Mouse (Mus musculus): ENCODE data around the gene Cryba2. TPM values are rescaled to one million over a fixed set of nuclear protein-coding genes. Genes with fewer than 3 reads are reported as not detected.
A peak's percentile ranks its signal among the peaks of the same experiment; 100 is the strongest.

The Cryba2 gene
- polyA plus RNA-seq (2015; fragmentation: Nextera tagmentation; extraction: Ambion mirVana) = 0.85 TPM in 1 of 2 replicates, not detected in the other

GRCm38 (mm10) chr1:74893134-74893855 is at the start of gene Cryba2:
Cryba2 (minus strand) TSS chr1:74893143.
- no peak within 1 kb of the TSS for H3K27ac ChIP-seq (replicated peaks)
- H3K9me3 ChIP-seq = no peaks in the 10 kb centered on the region
- no peaks in the 10 kb centered on the region for H3K36me3 ChIP-seq
- H3K4me3 ChIP-seq = peak within 1 kb of the TSS; percentile 27
- 3% methylated on average over 25 of the region's 25 CpGs for WGBS
- H3K9ac ChIP-seq = peak within 1 kb of the TSS; percentile 34; the same call in 1 of the 2 replicates
- peaks cover 97% of the 10 kb centered on the region for H3K27me3 ChIP-seq
- H3K4me1 ChIP-seq (replicated peaks) = peaks cover 23% of the 10 kb centered on the region
- ATAC-seq (ENCODE audit: low read depth) = peak; percentile 62; the same call in 1 of the 2 replicates
- peak within 1 kb of the TSS; percentile 54 for H3K4me2 ChIP-seq

- Histone ChIP-seq H3K9ac (no peak overlapping the region), H3K4me3 (no peak overlapping the region), H3K4me1 (replicated peaks) (no peaks in the 10 kb centered on the region), H3K36me3 (no peaks in the 10 kb centered on the region), H3K27me3 (peaks cover 92% of the 10 kb centered on the region), H3K9me3 (no peaks in the 10 kb centered on the region), H3K4me2 (no peak overlapping the region), H3K27ac (replicated peaks) (no peak overlapping the region)
- ATAC-seq (ENCODE audit: low read depth) = no peak
- 63% methylated on average over 12 of the region's 12 CpGs for WGBS
These were observed 48.9 kb upstream of the Cryba2 start for GRCm38 (mm10) chr1:74941651-74942360.

DNA sequence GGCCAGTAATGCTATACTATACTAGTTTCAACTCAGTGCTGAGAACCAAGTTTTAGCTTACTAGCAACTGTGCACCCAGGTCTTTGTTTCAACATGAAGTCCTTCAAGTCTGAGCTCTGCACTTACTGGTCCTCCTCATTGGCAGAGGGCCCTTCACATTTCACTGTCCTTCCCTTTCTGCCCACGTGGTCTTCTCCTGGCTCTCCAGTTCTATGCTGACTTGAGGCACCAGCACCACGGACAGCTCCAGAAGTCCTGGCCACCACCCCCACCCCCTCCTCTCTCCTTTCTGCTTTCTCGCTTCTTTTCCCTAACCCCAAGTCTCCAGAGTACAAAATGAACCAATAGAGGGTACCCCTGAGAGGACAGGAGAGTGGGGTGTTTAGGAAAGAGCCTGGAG is 46.8 kb upstream of the Cryba2 start:
- Histone ChIP-seq H3K9ac (no peak overlapping the region), H3K4me3 (no peak overlapping the region), H3K4me2 (no peak overlapping the region), H3K27ac (replicated peaks) (no peak overlapping the region), H3K4me1 (replicated peaks) (no peaks in the 10 kb centered on the region; the same call in 1 of the 2 replicates), H3K9me3 (no peaks in the 10 kb centered on the region), H3K36me3 (no peaks in the 10 kb centered on the region), H3K27me3 (peaks cover 81% of the 10 kb centered on the region)
- ATAC-seq (ENCODE audit: low read depth) = no peak
- 4% methylated on average over 3 of the region's 3 CpGs for WGBS

DNA sequence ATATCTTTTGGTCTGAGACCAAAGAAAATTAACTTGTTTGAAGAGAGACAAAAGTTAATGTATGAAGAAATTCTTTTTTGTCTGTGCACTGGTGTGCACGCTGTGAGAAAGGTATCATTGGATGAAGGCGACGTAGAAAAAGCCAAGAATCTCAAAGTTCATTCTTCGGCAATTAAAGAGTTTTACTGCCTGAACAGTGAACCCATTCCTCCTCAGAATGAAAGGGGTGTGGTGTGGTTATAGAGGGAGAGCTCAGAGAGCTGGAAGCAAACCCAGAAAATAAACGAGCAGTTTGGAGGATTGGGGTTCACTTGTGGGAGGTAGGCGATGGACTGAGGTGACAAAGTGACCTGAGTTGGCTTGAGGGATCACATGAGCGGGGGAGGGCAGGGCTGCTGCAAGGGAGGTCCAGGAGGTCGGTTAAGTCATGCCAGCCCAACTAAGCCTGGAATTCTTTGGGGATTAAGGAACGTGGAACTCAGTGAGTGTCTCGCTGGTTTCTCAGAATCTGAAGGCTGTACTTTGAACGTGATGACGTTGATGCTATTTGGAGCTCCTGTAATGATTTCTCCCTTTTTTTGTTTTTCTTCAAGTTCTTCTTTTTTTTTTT is 43.4 kb upstream of the Cryba2 start:
- WGBS = 47% methylated on average over 12 of the region's 12 CpGs
- Histone ChIP-seq H3K4me2 (no peak overlapping the region), H3K9me3 (no peaks in the 10 kb centered on the region), H3K27me3 (peaks cover 76% of the 10 kb centered on the region), H3K27ac (replicated peaks) (no peak overlapping the region), H3K4me3 (no peak overlapping the region), H3K36me3 (no peaks in the 10 kb centered on the region), H3K9ac (no peak overlapping the region), H3K4me1 (replicated peaks) (no peaks in the 10 kb centered on the region; the same call in 1 of the 2 replicates)
- no peak for ATAC-seq (ENCODE audit: low read depth)

- Histone ChIP-seq H3K36me3 (no peaks in the 10 kb centered on the region), H3K4me3 (peak within 1 kb of the TSS; percentile 38), H3K9me3 (no peaks in the 10 kb centered on the region), H3K27me3 (peaks cover 74% of the 10 kb centered on the region), H3K27ac (replicated peaks) (no peak within 1 kb of the TSS), H3K4me1 (replicated peaks) (no peaks in the 10 kb centered on the region; the same call in 1 of the 2 replicates), H3K4me2 (peak within 1 kb of the TSS; percentile 63), H3K9ac (peak within 1 kb of the TSS; percentile 63)
- ATAC-seq (ENCODE audit: low read depth) = peak; percentile 79; the same call in 1 of the 2 replicates
- 3% methylated on average over 18 of the region's 18 CpGs for WGBS
These were observed 42.5 kb upstream of the Cryba2 start, which contains the start of gene Cfap65 for GRCm38 (mm10) chr1:74935402-74935801. Cfap65 (minus strand) TSS chr1:74935599.

DNA sequence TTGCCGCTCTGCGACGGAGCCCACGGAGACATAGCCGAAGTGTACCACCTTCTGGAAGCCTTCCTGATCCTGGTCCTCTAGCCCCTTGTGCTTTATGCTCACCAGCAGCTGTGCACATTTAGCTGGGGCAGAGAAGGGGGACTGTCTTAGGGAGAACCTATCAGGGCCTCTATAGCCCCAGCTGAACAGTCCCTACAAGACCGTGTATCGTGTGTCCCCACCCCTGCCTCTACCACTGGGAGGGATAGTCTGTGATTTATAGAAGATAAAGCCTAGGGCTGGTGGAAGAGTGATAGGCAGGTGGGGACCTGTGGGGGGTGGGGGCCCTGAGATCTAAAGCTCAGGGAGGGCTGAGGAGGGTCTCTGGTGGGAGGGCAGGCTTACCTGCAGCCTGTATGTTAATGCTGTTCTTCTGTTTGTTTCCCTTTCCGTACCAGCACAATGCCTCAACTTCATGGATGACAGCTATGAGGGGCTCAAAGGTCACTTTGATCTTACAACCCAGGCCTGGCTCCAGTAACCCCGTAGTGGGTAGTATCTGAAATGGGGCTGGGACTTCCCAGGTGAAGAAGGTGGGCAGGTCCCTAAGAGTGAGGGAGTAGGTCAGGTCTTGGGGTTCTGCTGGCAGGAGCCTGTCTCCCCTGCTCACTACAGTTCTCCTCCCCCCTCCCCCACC is 34.8 kb upstream of the Cryba2 start:
- Histone ChIP-seq H3K36me3 (no peaks in the 10 kb centered on the region), H3K4me3 (no peak overlapping the region), H3K4me1 (replicated peaks) (no peaks in the 10 kb centered on the region), H3K4me2 (no peak overlapping the region), H3K27ac (replicated peaks) (no peak overlapping the region), H3K9me3 (no peaks in the 10 kb centered on the region), H3K27me3 (peaks cover 63% of the 10 kb centered on the region), H3K9ac (no peak overlapping the region)
- ATAC-seq (ENCODE audit: low read depth) = no peak
- WGBS = 81% methylated on average over 9 of the region's 9 CpGs

- 38% methylated on average over 6 of the region's 6 CpGs for WGBS
- Histone ChIP-seq H3K4me2 (no peak overlapping the region), H3K27me3 (peaks cover 55% of the 10 kb centered on the region)
These were observed 33.8 kb upstream of the Cryba2 start for GRCm38 (mm10) chr1:74926721-74927120.

DNA sequence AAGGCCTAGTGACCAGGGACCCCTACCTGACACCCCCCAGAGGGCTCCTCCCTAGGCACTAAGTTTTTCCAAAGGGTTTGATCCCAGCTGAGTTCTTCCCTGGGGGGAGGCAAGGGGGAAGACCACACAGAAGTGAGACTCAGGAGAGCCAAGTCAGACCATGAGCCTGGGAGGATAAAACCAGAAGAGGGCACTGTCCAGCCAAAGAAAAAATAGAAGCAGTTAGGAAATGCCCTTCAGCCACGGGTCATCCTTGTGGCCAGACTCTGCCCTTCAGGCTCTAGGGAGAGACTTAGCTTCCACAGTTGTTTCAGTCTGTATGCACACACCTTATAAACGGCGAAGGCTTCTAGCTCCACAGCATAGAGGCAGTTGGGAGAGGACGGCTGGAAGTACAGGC is 31.5 kb upstream of the Cryba2 start:
- H3K27me3 ChIP-seq = peaks cover 46% of the 10 kb centered on the region
- H3K36me3 ChIP-seq = no peaks in the 10 kb centered on the region
- no peak for ATAC-seq (ENCODE audit: low read depth)
- WGBS = 66% methylated on average over 4 of the region's 4 CpGs
- H3K4me3 ChIP-seq = no peak overlapping the region
- no peaks in the 10 kb centered on the region for H3K9me3 ChIP-seq
- no peak overlapping the region for H3K4me2 ChIP-seq
- H3K9ac ChIP-seq = no peak overlapping the region
- no peak overlapping the region for H3K27ac ChIP-seq (replicated peaks)
- H3K4me1 ChIP-seq (replicated peaks) = no peaks in the 10 kb centered on the region

More at GRCm38 (mm10) chr1:74926721-74927120, 33.8 kb upstream of the Cryba2 start:
- Histone ChIP-seq H3K4me1 (replicated peaks) (no peaks in the 10 kb centered on the region), H3K4me3 (no peak overlapping the region), H3K27ac (replicated peaks) (no peak overlapping the region), H3K9me3 (no peaks in the 10 kb centered on the region), H3K9ac (no peak overlapping the region), H3K36me3 (no peaks in the 10 kb centered on the region)
- no peak for ATAC-seq (ENCODE audit: low read depth)

DNA sequence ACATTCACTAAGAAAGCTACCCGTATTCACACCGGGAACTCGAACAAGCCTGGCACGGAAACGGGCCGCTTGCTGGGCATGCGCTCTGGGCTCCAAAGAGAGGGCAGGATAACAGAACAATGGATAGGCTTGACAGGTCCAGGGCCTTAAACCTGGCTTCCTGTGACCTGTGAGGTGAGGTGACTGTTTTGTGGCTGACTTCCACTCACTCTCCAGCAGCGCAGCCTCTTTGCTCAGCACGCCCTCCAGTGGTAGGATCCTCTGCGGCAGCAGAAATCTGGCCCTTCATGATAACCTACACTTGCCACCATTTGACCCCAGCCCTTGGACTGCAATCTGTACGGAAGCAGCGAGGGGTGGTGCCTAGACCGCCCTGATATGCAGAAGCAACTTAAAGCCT is 22.8 kb upstream of the Cryba2 start:
- H3K27ac ChIP-seq (replicated peaks) = no peak overlapping the region
- H3K9me3 ChIP-seq = no peaks in the 10 kb centered on the region
- WGBS = 22% methylated on average over 13 of the region's 13 CpGs
- H3K9ac ChIP-seq = no peak overlapping the region
- H3K4me1 ChIP-seq (replicated peaks) = no peaks in the 10 kb centered on the region
- no peak overlapping the region for H3K4me2 ChIP-seq
- no peak overlapping the region for H3K4me3 ChIP-seq
- H3K36me3 ChIP-seq = no peaks in the 10 kb centered on the region
- no peak for ATAC-seq (ENCODE audit: low read depth)
- H3K27me3 ChIP-seq = peaks cover 5% of the 10 kb centered on the region

- peaks cover 99% of the 10 kb centered on the region for H3K27me3 ChIP-seq
- H3K4me3 ChIP-seq = no peak overlapping the region
- ATAC-seq (ENCODE audit: low read depth) = no peak
- H3K27ac ChIP-seq (replicated peaks) = no peak overlapping the region
- H3K9me3 ChIP-seq = no peaks in the 10 kb centered on the region
- WGBS = 26% methylated on average over 6 of the region's 6 CpGs
- no peaks in the 10 kb centered on the region for H3K36me3 ChIP-seq
- no peak overlapping the region for H3K9ac ChIP-seq
- H3K4me2 ChIP-seq = no peak overlapping the region
- peaks cover 24% of the 10 kb centered on the region for H3K4me1 ChIP-seq (replicated peaks)
These were observed 9.2 kb upstream of the Cryba2 start for GRCm38 (mm10) chr1:74902191-74902590.

- Histone ChIP-seq H3K4me3 (no peak overlapping the region), H3K36me3 (no peaks in the 10 kb centered on the region), H3K27me3 (peaks cover 99% of the 10 kb centered on the region), H3K4me2 (no peak overlapping the region), H3K4me1 (replicated peaks) (peaks cover 24% of the 10 kb centered on the region), H3K9me3 (no peaks in the 10 kb centered on the region), H3K27ac (replicated peaks) (no peak overlapping the region), H3K9ac (no peak overlapping the region)
- ATAC-seq (ENCODE audit: low read depth) = no peak
- WGBS = 5% methylated on average over 3 of the region's 3 CpGs
These were observed 8.7 kb upstream of the Cryba2 start for GRCm38 (mm10) chr1:74901686-74902085.
